Comparison of ENCODE assay signal across 26 mouse cellular contexts in the genomic region with DNA sequence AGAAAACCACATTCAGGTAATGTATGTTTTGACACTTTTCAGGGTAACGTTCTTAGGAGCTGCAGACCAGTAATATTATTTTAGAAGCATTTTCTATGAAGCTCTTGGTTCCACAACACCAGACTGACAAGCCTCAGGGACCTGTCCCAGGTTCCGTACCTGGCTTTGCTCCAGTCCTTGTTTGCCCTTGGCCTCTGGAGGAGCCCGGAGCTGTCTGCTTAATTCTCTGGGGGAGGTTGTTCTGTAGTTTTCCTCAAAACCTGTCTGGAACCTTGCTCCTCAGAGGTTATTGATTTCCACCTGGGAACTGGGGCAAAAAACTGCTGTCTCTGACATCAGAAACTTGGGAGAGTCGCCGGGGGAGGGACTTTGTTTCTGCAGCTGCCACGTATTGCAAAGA. TPM values are rescaled to one million over a fixed set of nuclear protein-coding genes. Genes with fewer than 3 reads are reported as not detected.
DNase-seq lines count a peak whose midpoint lies in the region; ATAC-seq lines count a peak whose summit lies in the region.
"Had no signal": no experiment of that assay in that cellular context is flagged by ENCODE, and none has a peak within 500 bp of the region (broad histone marks: within the 10 kb centered on the region; RNA-seq: fewer than 3 reads in every experiment).

No protein-coding gene starts in this region.

- no peak overlapping the region for H3K4me2 ChIP-seq in heart, embryonic 12.5 days
- H3K4me2 ChIP-seq: forebrain, embryonic 13.5 days; heart, embryonic 13.5 days; hindbrain, embryonic 12.5 days; intestine, embryonic 15.5 days; limb, embryonic 12.5 days; liver, embryonic 15.5 days; lung, embryonic 14.5 days; neural tube, embryonic 15.5 days; stomach, embryonic 15.5 days had no signal

- no peak overlapping the region for H3K9ac ChIP-seq in heart, embryonic 12.5 days
- H3K9ac ChIP-seq: forebrain, embryonic 13.5 days; heart, embryonic 13.5 days; hindbrain, embryonic 12.5 days; intestine, embryonic 15.5 days; limb, embryonic 12.5 days; liver, embryonic 15.5 days; lung, embryonic 14.5 days; neural tube, embryonic 15.5 days; stomach, embryonic 15.5 days had no signal

- no peak for ATAC-seq in heart, embryonic 12.5 days (ENCODE audit: insufficient number of reproducible peaks, low FRiP score)
- ATAC-seq: forebrain, embryonic 13.5 days; hindbrain, postnatal 0 days; intestine, embryonic 15.5 days had no signal

- H3K36me3 ChIP-seq in heart, embryonic 12.5 days = no peaks in the 10 kb centered on the region
- H3K36me3 ChIP-seq: heart, embryonic 13.5 days; intestine, embryonic 15.5 days; liver, embryonic 15.5 days; neural tube, embryonic 15.5 days; stomach, embryonic 15.5 days had no signal

- no peak overlapping the region for H3K27ac ChIP-seq in heart, embryonic 12.5 days (ENCODE audit: poor library complexity, severe bottlenecking)
- H3K27ac ChIP-seq: forebrain, embryonic 13.5 days; heart, embryonic 13.5 days; hindbrain, embryonic 12.5 days; hindbrain, postnatal 0 days; intestine, embryonic 15.5 days; limb, embryonic 12.5 days; liver, embryonic 15.5 days; neural tube, embryonic 15.5 days; stomach, embryonic 15.5 days had no signal

- H3K4me1 ChIP-seq in heart, embryonic 12.5 days (replicated peaks) = no peaks in the 10 kb centered on the region
- H3K4me1 ChIP-seq: heart, embryonic 13.5 days; intestine, embryonic 15.5 days; liver, embryonic 15.5 days had no signal

- no peaks in the 10 kb centered on the region for H3K27me3 ChIP-seq in heart, embryonic 12.5 days (replicated peaks)
- H3K27me3 ChIP-seq: forebrain, embryonic 13.5 days; heart, embryonic 13.5 days; hindbrain, embryonic 12.5 days; intestine, embryonic 15.5 days; limb, embryonic 12.5 days; liver, embryonic 15.5 days; neural tube, embryonic 15.5 days; stomach, embryonic 15.5 days had no signal

- 81% methylated on average over 6 of the region's 6 CpGs for WGBS in heart, embryonic 12.5 days

- DNase-seq in heart, adult 18-20 months = peak; percentile 26 to 44
- peak; percentile 32 for DNase-seq in kidney, adult 18-20 months
- DNase-seq in kidney, postnatal 4 days = no peak
- DNase-seq in kidney, postnatal 14 days = peak; percentile 17
- peak; percentile 55 to 63 for DNase-seq in kidney, postnatal 36 days
- DNase-seq: B cell, adult 2 months; cerebellum, adult 11 months; cerebellum, postnatal 36 days; gastrocnemius, postnatal 10 days; lung, embryonic 14.5 days; lung, postnatal 14 days; midbrain, embryonic 14.5 days; retina, postnatal 1 day; right cerebral cortex, postnatal 14 days had no signal

- H3K9me3 ChIP-seq in heart, embryonic 12.5 days (replicated peaks) = no peaks in the 10 kb centered on the region
- H3K9me3 ChIP-seq: forebrain, embryonic 13.5 days; heart, embryonic 13.5 days; hindbrain, embryonic 12.5 days; intestine, embryonic 15.5 days; liver, embryonic 15.5 days; neural tube, embryonic 15.5 days; stomach, embryonic 15.5 days had no signal

- H3K4me3 ChIP-seq in heart, embryonic 12.5 days = no peak overlapping the region
- H3K4me3 ChIP-seq: forebrain, embryonic 13.5 days; heart, embryonic 13.5 days; hindbrain, embryonic 12.5 days; intestine, embryonic 15.5 days; limb, embryonic 12.5 days; liver, embryonic 15.5 days; neural tube, embryonic 15.5 days; stomach, embryonic 15.5 days had no signal

RNA-seq across cellular contexts. Expression of a gene that starts 11.5 kb away (rescaled TPM):
- total RNA-seq in heart, adult 18-20 months (2021) = under 1 TPM; 0.51 to 0.99 TPM
- 1.0 and 1.2 TPM in 2 replicates for polyA plus RNA-seq in heart, embryonic 12.5 days (2016; fragmentation: Nextera tagmentation; extraction: Ambion mirVana)
- total RNA-seq: monocyte, adult 5-6 weeks had no signal
- polyA plus RNA-seq: liver, adult 2 months had no signal

Comparison
In these comparisons a context has a peak if more than half of its experiments do, and no peak if none do; other contexts are left out.
1. DNase-seq: peak in heart, adult 18-20 months (2 of 2), kidney, adult 18-20 months (single experiment), kidney, postnatal 14 days (single experiment) and kidney, postnatal 36 days (2 of 2); none in kidney, postnatal 4 days (0 of 2).